Mouse (Mus musculus) thymus, adult 2 months (tissue): ENCODE measurements around the gene Gak.

Source experiments
- CTCF ChIP-seq: fragments of 200-500 bp; IDR thresholded peaks from 2 replicates; pipeline ENCODE4 v1.5.1; 2012; ENCODE audit warnings: mild to moderate bottlenecking, control low read depth, low read length, moderate library complexity, borderline replicate concordance; ENCODE audit not compliant: control insufficient read depth, poor library complexity, insufficient read depth; ENCODE audit errors: extremely low read depth
- POLR2A ChIP-seq: fragments of 200-500 bp; IDR thresholded peaks from 2 replicates; pipeline ENCODE4 v1.6.1; 2012; ENCODE audit warnings: mild to moderate bottlenecking, low read length, control low read depth, moderate library complexity; ENCODE audit not compliant: control insufficient read depth, poor library complexity, insufficient read depth; ENCODE audit errors: extremely low read depth

DNA sequence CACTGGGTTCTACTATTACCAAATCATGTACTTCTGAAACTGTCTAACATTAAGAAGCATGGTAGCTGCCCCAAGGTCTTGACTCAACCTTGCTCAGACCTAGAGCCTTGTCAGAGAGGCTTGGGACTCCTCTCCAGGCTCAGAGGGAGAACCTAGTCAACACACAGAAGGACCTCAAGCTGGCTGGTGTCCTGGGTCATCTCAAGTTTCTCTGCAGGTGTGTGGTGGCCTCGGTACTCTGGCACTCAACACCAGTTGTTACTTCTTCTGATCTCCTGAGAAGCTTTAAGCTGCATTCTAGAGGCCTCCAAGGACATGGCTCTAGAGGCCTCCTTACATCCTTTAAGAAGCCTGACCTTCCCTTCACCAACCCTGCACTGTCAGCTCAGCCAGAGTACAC lies 75.5 kb downstream of the Gak start:
- no peak for TF ChIP-seq CTCF
- no peak for TF ChIP-seq POLR2A
